Mouse (Mus musculus): ENCODE measurements around the gene Esp1. TPM values are rescaled to one million over a fixed set of nuclear protein-coding genes. Genes with fewer than 3 reads are reported as not detected.
"Not testable (repeated sequence)": the region's sequence is repeated elsewhere in the genome, so short reads cannot be mapped to it uniquely, and the experiment has no call there.

Gene Esp1
- polyA plus RNA-seq (2015; fragmentation: Nextera tagmentation; extraction: Ambion mirVana) = not detected in 2 replicates

DNA sequence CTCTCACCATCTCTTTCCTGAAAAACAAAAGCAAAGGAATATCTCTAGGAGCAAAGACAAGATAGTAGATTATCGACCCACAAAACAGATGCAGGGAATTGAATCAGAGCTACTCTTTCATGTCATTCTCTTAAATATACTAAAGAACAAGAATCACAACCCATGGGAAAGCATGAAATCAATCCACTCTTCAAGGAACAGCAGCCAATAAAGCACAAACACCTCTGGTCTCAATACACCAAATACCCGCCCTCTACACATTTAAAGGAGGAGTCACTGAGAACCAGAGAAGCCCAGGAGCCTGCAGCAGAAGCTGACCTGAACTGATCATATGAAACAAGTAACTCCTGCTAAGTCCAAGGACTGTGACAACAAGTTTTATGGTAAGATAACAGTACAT is at the start of gene Esp1:
TSS of gene Esp1 (plus strand) at position 301 of the 400 bp plus-strand sequence.
- 74% methylated on average over 2 of the region's 2 CpGs for WGBS
- no peak for ATAC-seq (ENCODE audit: borderline replicate concordance, extremely low read depth, low FRiP score, low TSS enrichment)
- H3K27me3 ChIP-seq = no peaks in the 10 kb centered on the region
- H3K4me1 ChIP-seq = no peaks in the 10 kb centered on the region
- H3K4me3 ChIP-seq = no peak within 1 kb of the TSS
- no peaks in the 10 kb centered on the region for H3K9me3 ChIP-seq
- no peak within 1 kb of the TSS for H3K4me2 ChIP-seq
- H3K27ac ChIP-seq = no peak within 1 kb of the TSS
- no peak within 1 kb of the TSS for H3K9ac ChIP-seq
- no peaks in the 10 kb centered on the region for H3K36me3 ChIP-seq

DNA sequence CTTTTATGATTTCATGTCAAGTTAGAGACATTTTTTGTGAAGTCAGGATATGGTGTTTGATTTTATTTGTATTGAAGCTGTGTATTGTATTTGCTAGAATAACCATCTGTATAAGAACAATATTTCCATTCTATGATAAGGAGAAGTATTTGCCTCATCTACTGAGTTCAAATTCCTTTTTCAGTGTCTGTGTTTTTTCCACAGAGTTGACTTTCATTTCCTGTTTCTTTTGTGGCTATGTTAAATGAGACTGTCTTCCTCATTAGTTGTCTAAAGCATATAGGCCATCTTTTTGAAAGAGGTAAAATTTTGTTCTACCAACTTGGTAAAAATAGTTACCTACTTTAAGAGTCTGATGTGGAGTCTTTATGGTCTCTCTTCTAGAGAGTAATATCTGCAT is 10.6 kb upstream of the Esp1 start:
- Histone ChIP-seq H3K4me1 (no peaks in the 10 kb centered on the region), H3K4me3 (no peak overlapping the region), H3K36me3 (no peaks in the 10 kb centered on the region), H3K9ac (no peak overlapping the region), H3K27me3 (no peaks in the 10 kb centered on the region), H3K9me3 (no peaks in the 10 kb centered on the region), H3K4me2 (no peak overlapping the region), H3K27ac (no peak overlapping the region)
- no peak for ATAC-seq (ENCODE audit: borderline replicate concordance, extremely low read depth, low FRiP score, low TSS enrichment)

GRCm38 (mm10) chr17:40717055-40717454 is 9.9 kb upstream of the Esp1 start:
- not testable (repeated sequence) for H3K4me1 ChIP-seq; ATAC-seq (ENCODE audit: borderline replicate concordance, extremely low read depth, low FRiP score, low TSS enrichment); H3K9me3 ChIP-seq; H3K4me2 ChIP-seq; H3K4me3 ChIP-seq; H3K36me3 ChIP-seq; H3K27me3 ChIP-seq; H3K9ac ChIP-seq; H3K27ac ChIP-seq

DNA sequence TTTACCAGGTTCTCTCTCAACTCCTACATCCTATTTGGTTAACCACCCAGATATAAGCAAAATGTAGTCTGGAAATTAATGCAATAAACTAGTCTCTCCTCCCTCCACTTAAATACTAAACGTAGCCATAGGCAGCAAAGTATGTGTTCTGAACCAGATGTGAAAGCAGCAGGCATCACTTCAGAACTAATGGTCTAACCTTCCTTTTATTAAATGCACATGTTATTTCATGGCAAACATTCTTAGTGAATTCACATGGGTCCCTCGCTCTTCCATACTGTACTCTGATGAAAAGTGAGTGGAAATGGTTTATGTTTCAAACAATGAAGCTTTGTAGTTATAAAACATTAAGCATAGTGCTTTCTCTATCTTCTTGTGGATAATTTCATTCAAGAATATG is 4.4 kb downstream of the Esp1 start:
- no peak for ATAC-seq (ENCODE audit: borderline replicate concordance, extremely low read depth, low FRiP score, low TSS enrichment)
- 76% methylated on average over 2 of the region's 2 CpGs for WGBS
- no peak overlapping the region for H3K4me3 ChIP-seq

DNA sequence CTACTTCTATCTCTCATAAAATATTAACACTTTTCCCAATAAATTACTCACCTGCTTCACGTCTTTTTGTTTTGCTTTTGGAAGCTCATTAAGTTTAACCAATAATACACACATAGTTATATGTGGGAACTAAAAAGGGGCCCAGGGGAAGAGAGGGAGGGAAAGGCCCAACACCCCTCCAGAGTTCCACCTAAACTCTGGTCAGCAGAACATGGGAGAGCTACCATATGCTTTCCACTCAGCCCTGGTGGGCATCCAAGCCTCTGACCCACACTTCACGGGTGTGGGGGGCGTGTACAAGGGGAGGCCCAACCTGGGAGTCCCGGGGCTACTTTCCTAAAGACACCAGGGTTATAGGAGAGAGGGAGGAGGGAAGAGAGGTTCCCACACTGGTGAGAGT is 4.8 kb downstream of the Esp1 start:
- Histone ChIP-seq H3K27ac (no peak overlapping the region), H3K4me2 (no peak overlapping the region), H3K27me3 (no peaks in the 10 kb centered on the region), H3K9me3 (no peaks in the 10 kb centered on the region), H3K4me1 (no peaks in the 10 kb centered on the region), H3K4me3 (no peak overlapping the region), H3K36me3 (no peaks in the 10 kb centered on the region), H3K9ac (no peak overlapping the region)
- ATAC-seq (ENCODE audit: borderline replicate concordance, extremely low read depth, low FRiP score, low TSS enrichment) = no peak
- WGBS = 49% methylated on average over 4 of the region's 4 CpGs

More for the DNA sequence above, 4.4 kb downstream of the Esp1 start:
- Histone ChIP-seq H3K4me1 (no peaks in the 10 kb centered on the region), H3K27ac (no peak overlapping the region), H3K9me3 (no peaks in the 10 kb centered on the region), H3K9ac (no peak overlapping the region), H3K27me3 (no peaks in the 10 kb centered on the region), H3K4me2 (no peak overlapping the region), H3K36me3 (no peaks in the 10 kb centered on the region)

DNA sequence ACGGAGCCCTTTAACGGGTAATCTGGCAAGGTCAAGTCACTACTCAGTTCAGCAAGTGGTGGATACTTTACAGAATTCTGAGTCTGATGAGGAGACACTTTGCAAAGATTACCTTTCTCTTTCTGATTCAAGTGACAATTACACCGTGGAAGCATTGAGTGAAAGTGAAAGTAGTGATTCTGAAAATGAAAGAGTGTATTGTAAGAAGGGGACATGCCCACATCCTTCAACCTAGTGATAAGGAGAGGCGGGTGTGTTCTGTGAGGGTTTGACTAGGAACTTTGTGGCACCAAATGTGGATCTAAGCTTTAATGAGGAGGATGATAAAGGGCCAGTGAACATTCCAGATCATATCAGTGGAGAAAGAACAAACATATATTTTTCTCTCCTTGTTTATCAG is 36.7 kb downstream of the Esp1 start:
- WGBS = 66% methylated on average over 4 of the region's 4 CpGs
- no peaks in the 10 kb centered on the region for H3K27me3 ChIP-seq

DNA sequence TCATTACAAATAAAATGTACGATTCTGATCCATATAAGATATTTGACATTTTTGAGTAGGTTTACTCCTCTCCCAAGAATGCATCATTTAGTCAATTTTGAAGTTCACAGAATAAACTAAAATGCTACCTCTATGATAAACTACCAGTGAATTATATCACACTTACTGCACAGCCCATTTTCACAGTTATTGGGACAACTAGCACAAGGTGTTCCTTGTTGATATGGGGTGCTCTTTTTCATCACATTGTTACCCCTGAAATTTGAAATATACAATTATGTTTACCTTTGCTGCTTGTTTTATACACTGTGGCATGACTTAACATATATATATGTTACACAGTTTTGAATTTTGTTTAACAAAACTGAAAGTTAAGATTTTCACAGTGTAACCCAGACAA is 40.2 kb downstream of the Esp1 start:
- no peak overlapping the region for H3K4me2 ChIP-seq
- no peak overlapping the region for H3K4me3 ChIP-seq
- H3K9me3 ChIP-seq = no peaks in the 10 kb centered on the region
- no peak overlapping the region for H3K9ac ChIP-seq
- WGBS = 71% methylated on average over 1 of the region's 1 CpGs
- no peaks in the 10 kb centered on the region for H3K4me1 ChIP-seq
- no peak overlapping the region for H3K27ac ChIP-seq
- no peaks in the 10 kb centered on the region for H3K27me3 ChIP-seq
- no peaks in the 10 kb centered on the region for H3K36me3 ChIP-seq
- ATAC-seq (ENCODE audit: borderline replicate concordance, extremely low read depth, low FRiP score, low TSS enrichment) = no peak

More for the DNA sequence above, 36.7 kb downstream of the Esp1 start:
- no peaks in the 10 kb centered on the region for H3K36me3 ChIP-seq
- H3K4me1 ChIP-seq = no peaks in the 10 kb centered on the region
- no peak for ATAC-seq (ENCODE audit: borderline replicate concordance, extremely low read depth, low FRiP score, low TSS enrichment)
- H3K4me3 ChIP-seq = no peak overlapping the region
- no peak overlapping the region for H3K27ac ChIP-seq
- no peak overlapping the region for H3K9ac ChIP-seq
- no peaks in the 10 kb centered on the region for H3K9me3 ChIP-seq
- no peak overlapping the region for H3K4me2 ChIP-seq

Other genes starting within 250 kb of the Esp1 start
- gene Esp8, start 207.1 kb upstream of the Esp1 start, polyA plus RNA-seq (2015; fragmentation: Nextera tagmentation; extraction: Ambion mirVana) = 0.28 TPM in 1 of 2 replicates, not detected in the other
- gene Esp6, start 165.6 kb upstream of the Esp1 start, polyA plus RNA-seq (2015; fragmentation: Nextera tagmentation; extraction: Ambion mirVana) = not detected in 2 replicates
- gene Esp4, start 128.5 kb upstream of the Esp1 start, polyA plus RNA-seq (2015; fragmentation: Nextera tagmentation; extraction: Ambion mirVana) = not detected in 2 replicates
- gene Esp3, start 95.0 kb upstream of the Esp1 start, polyA plus RNA-seq (2015; fragmentation: Nextera tagmentation; extraction: Ambion mirVana) = not detected in 2 replicates
- not detected in 2 replicates for gene Crisp2, start 79.9 kb downstream of the Esp1 start, polyA plus RNA-seq (2015; fragmentation: Nextera tagmentation; extraction: Ambion mirVana)
- 0.89 and 1.4 TPM in 2 replicates for gene Rhag, start 84.0 kb downstream of the Esp1 start, polyA plus RNA-seq (2015; fragmentation: Nextera tagmentation; extraction: Ambion mirVana)
- gene 9130008F23Rik, start 153.4 kb downstream of the Esp1 start, polyA plus RNA-seq (2015; fragmentation: Nextera tagmentation; extraction: Ambion mirVana) = 4.6 and 4.8 TPM in 2 replicates
- gene Glyatl3, start 187.2 kb downstream of the Esp1 start, polyA plus RNA-seq (2015; fragmentation: Nextera tagmentation; extraction: Ambion mirVana) = not detected in 2 replicates
- gene Mut, start 207.6 kb downstream of the Esp1 start, polyA plus RNA-seq (2015; fragmentation: Nextera tagmentation; extraction: Ambion mirVana) = 34.8 and 39.7 TPM in 2 replicates
- gene Cenpq, start 207.9 kb downstream of the Esp1 start, polyA plus RNA-seq (2015; fragmentation: Nextera tagmentation; extraction: Ambion mirVana) = 32.1 and 32.7 TPM in 2 replicates

All from lung, embryonic 15.5 days (tissue).